Mouse (Mus musculus) intestine, embryonic 16.5 days (tissue): ENCODE measurements around the gene Il6st. TPM values are rescaled to one million over a fixed set of nuclear protein-coding genes. Genes with fewer than 3 reads are reported as not detected.

Experiments
- ATAC-seq: fragments of 200-750 bp; cut with Nextera tagmentation; 2 replicates; pipeline ENCODE4 v1.8.0; 2017; ENCODE audit warnings: moderate TSS enrichment, moderate library complexity
- H3K27ac ChIP-seq: fragments of 300-500 bp; sonication (generic); 2 replicates; pipeline ENCODE4 v1.5.1; 2014; ENCODE audit warnings: mild to moderate bottlenecking, low read length
- H3K27me3 ChIP-seq: fragments of 300-500 bp; sonication (generic); replicated peaks from 2 replicates; pipeline ENCODE4 v1.6.1; 2014; ENCODE audit warnings: low read length, control low read depth, mixed read lengths; ENCODE audit not compliant: control insufficient read depth, insufficient read depth
- H3K36me3 ChIP-seq: fragments of 300-500 bp; sonication (generic); 2 replicates; pipeline ENCODE4 v1.6.1; 2014; ENCODE audit warnings: low read length, control low read depth; ENCODE audit not compliant: control insufficient read depth, insufficient read depth
- H3K4me1 ChIP-seq: fragments of 300-500 bp; sonication (generic); 2 replicates; pipeline ENCODE4 v1.6.1; 2014; ENCODE audit warnings: low read length, control low read depth, mixed read lengths; ENCODE audit not compliant: control insufficient read depth, insufficient read depth
- H3K4me2 ChIP-seq: fragments of 300-500 bp; sonication (generic); 2 replicates; pipeline ENCODE4 v1.6.1; 2014; ENCODE audit warnings: low read depth, low read length, control low read depth
- H3K4me3 ChIP-seq: fragments of 300-500 bp; sonication (generic); 2 replicates; pipeline ENCODE4 v1.5.1; 2014; ENCODE audit warnings: mild to moderate bottlenecking, low read length
- H3K9ac ChIP-seq: fragments of 300-500 bp; sonication (generic); 2 replicates; pipeline ENCODE4 v1.6.1; 2014; ENCODE audit warnings: low read depth, low read length
- H3K9me3 ChIP-seq: fragments of 300-500 bp; sonication (generic); 2 replicates; pipeline ENCODE4 v1.6.1; 2016; ENCODE audit warnings: low read length, control low read depth; ENCODE audit not compliant: control insufficient read depth
- WGBS: fragments of 180-500 bp; shearing (Covaris S2); extraction: QIAGEN DNeasy Blood & Tissue Kit; methylation state at CpG from one replicate; pipeline ENCODE4 v1.1.7; 2014; 5-methylcytosine and 5-hydroxymethylcytosine counted together
- polyA plus RNA-seq: library from polyadenylated mRNA; unstranded; fragments of >200 nt; fragmentation: Nextera tagmentation; extraction: Ambion mirVana; gene quantifications from 2 replicates; pipeline ENCODE4 v1.2.1, GENCODE M21; 2015

The Il6st gene
- 24.5 and 28.9 TPM in 2 replicates for polyA plus RNA-seq

GRCm38 (mm10) chr13:112463868-112464625 lies at the start of gene Il6st:
Gene Il6st, plus strand, starts transcription at chr13:112464070.
- ATAC-seq, result peak; percentile 100
- no peaks in the 10 kb centered on the region for H3K36me3 ChIP-seq
- peak within 1 kb of the TSS; percentile 80 for H3K4me2 ChIP-seq
- no peaks in the 10 kb centered on the region for H3K27me3 ChIP-seq
- H3K4me1 ChIP-seq, result peaks cover 15% of the 10 kb centered on the region
- H3K9ac ChIP-seq, result peak within 1 kb of the TSS; percentile 92
- H3K9me3 ChIP-seq, result no peaks in the 10 kb centered on the region
- H3K4me3 ChIP-seq, result peak within 1 kb of the TSS; percentile 86
- H3K27ac ChIP-seq, result peak within 1 kb of the TSS; percentile 90
- under 1% methylated on average over 84 of the region's 85 CpGs for WGBS

- H3K36me3 ChIP-seq, result no peaks in the 10 kb centered on the region
- H3K9me3 ChIP-seq, result 0 out of 2 replicates have a peak, but pooled peaks cover 2% of the 10 kb centered on the region
- no peak overlapping the region for H3K4me2 ChIP-seq
- 77% methylated on average over 6 of the region's 6 CpGs for WGBS
- no peak for ATAC-seq
- no peak overlapping the region for H3K27ac ChIP-seq
- peaks cover 8% of the 10 kb centered on the region; the same call in 1 of the 2 replicates for H3K4me1 ChIP-seq
- H3K4me3 ChIP-seq, result no peak overlapping the region
- H3K9ac ChIP-seq, result no peak overlapping the region
- no peaks in the 10 kb centered on the region for H3K27me3 ChIP-seq
These were observed 48.0 kb upstream of the Il6st start for GRCm38 (mm10) chr13:112415896-112416295.

- peak; percentile 38; the same call in 1 of the 2 replicates for ATAC-seq
These were observed 47.3 kb upstream of the Il6st start for GRCm38 (mm10) chr13:112416410-112417162.

GRCm38 (mm10) chr13:112417163-112417523 lies 46.7 kb upstream of the Il6st start:
- 25% methylated on average over 4 of the region's 4 CpGs for WGBS

More at GRCm38 (mm10) chr13:112416410-112417162, 47.3 kb upstream of the Il6st start:
- H3K27me3 ChIP-seq, result no peaks in the 10 kb centered on the region
- peaks cover 8% of the 10 kb centered on the region; the same call in 1 of the 2 replicates for H3K4me1 ChIP-seq
- no peak overlapping the region for H3K9ac ChIP-seq
- 13% methylated on average over 8 of the region's 8 CpGs for WGBS
- H3K9me3 ChIP-seq, result 0 out of 2 replicates have a peak, but pooled peaks cover 2% of the 10 kb centered on the region
- H3K4me2 ChIP-seq, result peak overlapping the region; percentile 26; the same call in 1 of the 2 replicates
- H3K4me3 ChIP-seq, result no peak overlapping the region
- peak overlapping the region; percentile 46; the same call in 1 of the 2 replicates for H3K27ac ChIP-seq
- no peaks in the 10 kb centered on the region for H3K36me3 ChIP-seq

GRCm38 (mm10) chr13:112417861-112418423 lies 45.9 kb upstream of the Il6st start:
- Histone ChIP-seq H3K36me3 (no peaks in the 10 kb centered on the region), H3K27me3 (no peaks in the 10 kb centered on the region), H3K4me3 (no peak overlapping the region), H3K4me2 (no peak overlapping the region), H3K9ac (no peak overlapping the region), H3K4me1 (peaks cover 8% of the 10 kb centered on the region; the same call in 1 of the 2 replicates), H3K27ac (no peak overlapping the region), H3K9me3 (0 out of 2 replicates have a peak, but pooled peaks cover 2% of the 10 kb centered on the region)
- no peak for ATAC-seq
- WGBS, result 82% methylated on average over 2 of the region's 2 CpGs

More at GRCm38 (mm10) chr13:112417163-112417523, 46.7 kb upstream of the Il6st start:
- ATAC-seq, result no peak
- H3K4me1 ChIP-seq, result peaks cover 8% of the 10 kb centered on the region; the same call in 1 of the 2 replicates
- H3K9ac ChIP-seq, result no peak overlapping the region
- H3K36me3 ChIP-seq, result no peaks in the 10 kb centered on the region
- H3K27me3 ChIP-seq, result no peaks in the 10 kb centered on the region
- H3K27ac ChIP-seq, result peak overlapping the region; percentile 11; the same call in 1 of the 2 replicates
- H3K9me3 ChIP-seq, result 0 out of 2 replicates have a peak, but pooled peaks cover 2% of the 10 kb centered on the region
- no peak overlapping the region for H3K4me2 ChIP-seq
- H3K4me3 ChIP-seq, result no peak overlapping the region

DNA sequence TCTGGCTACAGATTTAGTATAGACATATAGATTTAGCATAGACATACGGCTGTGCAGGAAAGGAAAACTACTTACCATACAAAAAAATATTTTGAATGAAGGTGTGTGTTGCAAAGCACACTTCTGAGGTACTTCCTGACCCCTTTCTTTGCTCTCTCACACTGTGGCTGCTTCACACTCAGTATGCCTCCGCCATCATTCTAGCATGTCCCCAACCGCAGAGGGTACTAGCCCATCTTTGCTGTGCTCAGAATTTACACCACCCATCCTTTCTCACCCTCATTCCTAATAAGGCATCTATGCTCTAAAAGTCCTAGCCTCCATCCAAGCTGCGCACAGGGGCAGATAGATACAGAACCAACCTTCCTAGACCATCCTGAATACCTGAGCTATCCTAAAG lies 45.3 kb upstream of the Il6st start:
- no peak for ATAC-seq

GRCm38 (mm10) chr13:112424212-112424611 lies 39.7 kb upstream of the Il6st start:
- H3K4me2 ChIP-seq, result no peak overlapping the region
- H3K9ac ChIP-seq, result no peak overlapping the region
- peak; percentile 13; the same call in 1 of the 2 replicates for ATAC-seq
- H3K4me3 ChIP-seq, result no peak overlapping the region
- no peaks in the 10 kb centered on the region for H3K27me3 ChIP-seq
- H3K36me3 ChIP-seq, result no peaks in the 10 kb centered on the region
- no peaks in the 10 kb centered on the region for H3K9me3 ChIP-seq
- 71% methylated on average over 2 of the region's 2 CpGs for WGBS
- no peak overlapping the region for H3K27ac ChIP-seq
- peaks cover 7% of the 10 kb centered on the region for H3K4me1 ChIP-seq

More for the DNA sequence above, 45.3 kb upstream of the Il6st start:
- Histone ChIP-seq H3K36me3 (no peaks in the 10 kb centered on the region), H3K9ac (no peak overlapping the region), H3K4me2 (no peak overlapping the region), H3K27me3 (no peaks in the 10 kb centered on the region), H3K4me3 (no peak overlapping the region), H3K4me1 (peaks cover 8% of the 10 kb centered on the region; the same call in 1 of the 2 replicates), H3K9me3 (0 out of 2 replicates have a peak, but pooled peaks cover 2% of the 10 kb centered on the region), H3K27ac (no peak overlapping the region)
- 90% methylated on average over 4 of the region's 4 CpGs for WGBS

GRCm38 (mm10) chr13:112424635-112425034 lies 39.2 kb upstream of the Il6st start:
- Histone ChIP-seq H3K4me1 (peaks cover 7% of the 10 kb centered on the region), H3K27me3 (no peaks in the 10 kb centered on the region), H3K4me3 (no peak overlapping the region), H3K9me3 (no peaks in the 10 kb centered on the region), H3K27ac (no peak overlapping the region), H3K9ac (no peak overlapping the region), H3K4me2 (no peak overlapping the region), H3K36me3 (no peaks in the 10 kb centered on the region)
- WGBS, result 75% methylated on average over 7 of the region's 7 CpGs
- ATAC-seq, result 0 out of 2 replicates have a peak, but pooled peaks have one; percentile 13
